Mouse (Mus musculus) heart, adult 11 months (tissue): ENCODE measurements at regions not wholly inside any gene's neighbourhood (a gene's known extent, or its start where the extent isn't known, plus 50 kb on each side); places are given as distances from the start of the nearest gene placed in this dataset.

Experiments used
- DNase-seq: peaks from one replicate; pipeline ENCODE4 v3.0.0; 2022

DNA sequence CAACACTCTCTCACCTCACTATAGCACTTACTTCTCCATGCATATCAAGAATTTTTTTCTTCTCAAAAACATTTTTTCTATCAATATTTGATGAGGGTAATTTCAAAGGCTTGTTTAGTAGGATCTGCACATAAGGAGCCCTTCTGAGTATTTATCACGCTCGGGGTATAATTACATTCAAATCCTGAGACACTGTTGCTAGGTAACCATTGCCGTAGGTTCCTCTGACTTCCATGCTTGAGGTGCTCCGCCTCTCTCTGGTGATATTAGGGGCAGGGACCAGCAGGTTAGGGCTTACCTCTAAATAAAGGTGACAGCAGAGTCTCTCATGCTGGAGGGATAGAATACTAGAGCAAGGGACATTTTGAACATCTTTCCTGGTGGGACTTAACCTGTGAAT, 54.4 kb upstream of the 9630041A04Rik start:
- DNase-seq = peak; percentile 43

GRCm38 (mm10) chr9:101796718-101797117, 64.9 kb upstream of the 9630041A04Rik start:
- DNase-seq = peak; percentile 34

DNA sequence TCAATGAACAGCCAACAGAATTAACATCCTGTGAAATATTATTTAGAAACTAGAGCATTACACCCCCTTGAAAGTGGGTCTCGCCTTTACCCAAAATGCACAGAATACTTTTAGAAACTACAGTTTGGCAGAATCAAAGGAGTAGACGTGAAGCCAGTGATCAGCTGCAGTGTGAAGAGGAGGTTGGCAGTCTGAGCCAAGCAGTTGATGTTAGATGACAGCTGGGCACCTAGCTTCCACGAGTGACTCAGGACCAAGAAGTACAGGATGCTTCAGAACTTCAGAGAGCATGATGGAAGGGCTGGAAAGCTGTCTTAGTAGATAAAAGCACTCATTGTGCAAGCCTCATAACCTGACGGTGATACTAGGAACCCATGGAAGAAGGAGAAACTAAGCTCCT, 65.6 kb upstream of the 9630041A04Rik start:
- peak; percentile 34 for DNase-seq

DNA sequence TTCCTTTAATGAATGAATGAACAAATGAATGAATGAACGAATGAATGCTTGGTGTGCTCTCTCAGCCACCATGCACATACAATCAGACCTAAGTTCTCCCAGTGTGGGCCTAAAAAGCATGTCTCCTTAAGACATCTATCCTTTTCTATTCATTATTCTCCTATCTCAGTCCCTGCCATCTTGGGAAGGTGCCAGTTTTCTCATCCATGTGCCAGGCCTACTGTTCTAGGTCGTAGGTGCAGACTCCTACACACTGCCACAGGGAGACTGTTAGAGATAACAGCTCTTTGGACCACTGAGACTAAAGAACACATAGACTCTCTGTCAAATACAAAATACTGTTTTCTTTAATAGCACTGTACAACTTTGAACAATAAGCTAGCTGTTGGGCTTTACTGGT, 66.2 kb upstream of the 9630041A04Rik start:
- no peak for DNase-seq

GRCm38 (mm10) chr9:101790936-101791335, 70.7 kb upstream of the 9630041A04Rik start:
- DNase-seq = peak; percentile 53

GRCm38 (mm10) chr9:101740949-101741605, 120.6 kb upstream of the 9630041A04Rik start:
- DNase-seq = no peak

GRCm38 (mm10) chr9:101739322-101739721, 122.3 kb upstream of the 9630041A04Rik start:
- no peak for DNase-seq

- DNase-seq = no peak
Measured at GRCm38 (mm10) chr9:101734271-101734670, 127.4 kb upstream of the 9630041A04Rik start.

- DNase-seq = no peak
Measured at GRCm38 (mm10) chr9:101733611-101734225, 127.9 kb upstream of the 9630041A04Rik start.

- no peak for DNase-seq
Measured at GRCm38 (mm10) chr9:101730136-101730535, 131.5 kb upstream of the 9630041A04Rik start.

DNA sequence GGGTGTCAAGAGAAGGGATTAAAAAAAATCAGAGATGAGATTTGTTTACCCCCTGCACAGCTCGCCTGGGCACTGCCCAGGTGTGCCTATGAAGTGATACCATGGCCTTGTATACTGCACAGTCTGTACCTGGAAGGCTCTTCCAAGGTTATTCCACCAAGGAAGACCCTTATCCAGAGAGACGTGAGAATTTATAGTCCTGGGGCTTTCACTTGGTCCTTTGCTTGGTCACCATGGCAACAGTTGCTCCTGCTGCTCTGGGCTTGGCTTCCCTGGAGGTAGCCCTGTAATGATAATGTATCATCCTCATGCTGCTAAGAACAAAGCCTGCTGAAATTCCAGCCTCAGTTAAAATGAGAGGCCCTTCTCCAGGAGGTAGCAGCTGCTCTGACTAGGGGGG, 143.7 kb upstream of the 9630041A04Rik start:
- peak; percentile 29 for DNase-seq

- DNase-seq = peak; percentile 21
Measured at GRCm38 (mm10) chr9:101716326-101716725, 145.3 kb upstream of the 9630041A04Rik start.

- peak; percentile 39 for DNase-seq
Measured at GRCm38 (mm10) chr9:101714805-101715204, 146.8 kb upstream of the 9630041A04Rik start.

DNA sequence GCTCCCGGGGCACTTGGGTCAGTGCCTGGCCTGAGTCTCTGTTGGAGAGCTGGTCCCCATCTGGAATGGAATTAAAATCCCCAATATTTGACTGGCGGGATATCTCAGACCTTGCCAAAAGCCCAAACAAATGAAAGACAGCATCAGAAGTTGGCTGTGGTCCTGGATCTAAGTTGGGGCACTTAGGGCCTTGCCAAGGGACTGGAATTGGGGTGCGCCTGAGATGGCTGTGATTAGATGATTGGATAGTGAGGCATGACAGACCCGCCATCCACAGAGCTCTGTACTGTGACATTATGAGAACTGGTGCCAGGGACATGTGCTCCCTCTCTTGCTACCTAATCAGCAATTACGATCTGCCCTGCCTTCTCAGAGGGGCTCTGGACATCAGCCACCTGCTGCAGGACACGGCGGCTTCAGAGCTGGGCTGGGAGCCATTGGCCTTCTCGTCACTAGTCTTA, 151.0 kb upstream of the 9630041A04Rik start:
- peak; percentile 82 for DNase-seq

DNA sequence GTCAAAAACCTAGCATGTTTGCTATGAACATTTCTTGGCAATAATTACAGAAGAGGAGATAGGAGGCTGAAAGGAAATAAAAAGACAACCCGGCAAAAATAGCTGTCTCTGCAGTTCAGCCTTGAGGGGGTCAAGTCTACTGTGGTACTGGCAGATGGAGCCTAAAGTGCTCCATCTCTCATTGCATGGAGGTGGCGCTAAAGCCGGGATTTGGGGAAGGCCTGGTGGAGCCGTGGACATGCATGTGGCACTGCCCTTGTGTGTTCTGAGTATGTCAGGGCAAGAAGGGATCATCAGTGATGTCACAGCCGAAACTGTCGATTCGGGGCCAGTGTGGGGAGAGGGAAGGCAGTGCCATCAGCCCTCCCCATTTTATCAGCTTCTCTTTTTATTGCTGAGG, 161.3 kb upstream of the 9630041A04Rik start:
- no peak for DNase-seq

DNA sequence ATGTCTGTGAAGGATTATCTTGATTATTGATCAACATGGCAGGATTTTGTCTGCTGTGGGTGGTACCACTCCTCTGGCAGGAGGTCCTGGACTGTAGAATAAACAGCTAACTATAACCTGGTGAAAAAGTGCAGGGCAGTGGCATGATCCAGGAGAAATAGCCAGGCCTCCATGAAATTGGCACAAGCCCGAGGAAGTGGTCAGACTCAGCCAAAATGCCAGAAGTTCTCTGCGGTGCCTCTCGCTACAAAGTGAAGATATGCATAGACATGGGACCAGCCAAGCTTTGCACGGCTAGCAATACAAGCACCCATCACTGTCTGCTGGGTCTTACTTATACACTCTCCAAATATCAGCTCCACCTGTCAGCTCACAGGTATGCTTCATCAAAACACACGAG, 167.6 kb upstream of the 9630041A04Rik start:
- DNase-seq = peak; percentile 44

- peak; percentile 49 for DNase-seq
Measured at GRCm38 (mm10) chr9:101691336-101691735, 170.3 kb upstream of the 9630041A04Rik start.

- DNase-seq = no peak
Measured at GRCm38 (mm10) chr9:101690916-101691315, 170.7 kb upstream of the 9630041A04Rik start.

DNA sequence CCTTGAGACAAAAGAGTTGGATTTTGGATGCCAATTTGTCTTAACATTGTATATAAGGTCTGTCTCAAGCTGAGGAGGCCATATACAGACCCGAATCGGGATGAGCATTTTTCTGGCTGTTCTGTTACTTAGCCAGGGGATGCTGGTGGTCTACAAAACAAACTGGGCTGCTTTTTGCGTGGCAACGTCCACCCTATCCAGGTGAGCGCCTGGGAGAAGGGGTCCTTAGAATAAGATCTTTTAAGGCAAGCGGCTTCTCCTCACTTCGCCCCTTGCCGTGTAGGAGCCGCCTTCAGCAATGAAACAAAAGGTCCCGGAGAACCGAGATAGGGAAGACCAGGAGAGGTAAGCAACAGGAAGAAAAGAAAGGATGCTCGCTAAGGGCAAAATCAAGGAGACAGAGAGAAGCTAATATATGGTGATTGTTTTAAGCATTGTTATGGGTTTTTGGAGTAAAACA, 171.2 kb upstream of the 9630041A04Rik start:
- no peak for DNase-seq

- DNase-seq = peak; percentile 92
Measured at GRCm38 (mm10) chr9:101689532-101690401, 171.9 kb upstream of the 9630041A04Rik start.

DNA sequence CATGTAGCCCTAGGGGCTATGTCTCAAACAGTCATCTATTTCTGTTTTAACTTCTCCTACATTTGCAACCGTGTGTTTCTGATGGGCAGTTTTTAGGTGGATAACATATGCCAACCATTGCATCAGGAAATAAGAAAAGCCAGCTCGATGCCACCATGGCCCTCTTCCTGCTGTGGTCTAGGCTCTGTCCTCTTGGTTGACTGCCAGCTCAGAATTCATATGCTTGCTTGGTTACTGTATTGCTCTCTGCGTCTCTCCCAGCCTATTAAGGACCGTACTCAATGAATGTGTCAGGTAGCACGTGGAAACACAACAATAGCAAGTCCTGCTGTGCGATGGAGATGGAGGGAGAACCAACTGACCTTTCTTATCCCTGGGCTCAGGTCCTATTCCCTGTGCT, 174.4 kb upstream of the 9630041A04Rik start:
- DNase-seq = peak; percentile 44

GRCm38 (mm10) chr9:101677563-101677962, 184.1 kb upstream of the 9630041A04Rik start:
- peak; percentile 93 for DNase-seq

GRCm38 (mm10) chr9:101670111-101670510, 191.5 kb upstream of the 9630041A04Rik start:
- DNase-seq = peak; percentile 76
